Mouse (Mus musculus): ENCODE data around the gene Zfp981. TPM values are rescaled to one million over a fixed set of nuclear protein-coding genes. Genes with fewer than 3 reads are reported as not detected.
A peak's percentile ranks its signal among the peaks of the same experiment; 100 is the strongest.
"Not testable (repeated sequence)": the region's sequence is repeated elsewhere in the genome, so short reads cannot be mapped to it uniquely, and the experiment has no call there.

The Zfp981 gene
- total RNA-seq (2021), result 1.2 and 1.4 TPM in 2 replicates
- long read RNA-seq, partial matches to known transcripts, result 0 of 11 reads
- long read RNA-seq, other reads (novel, unspliced or antisense), result 11 of 11 reads

- DNase-seq, result not testable (repeated sequence)
Observed at GRCm38 (mm10) chr4:146501727-146502126, at the start of gene Zfp981. Gene Zfp981 (plus strand): TSS chr4:146502027.

- not testable (repeated sequence) for DNase-seq
Observed at GRCm38 (mm10) chr4:146452576-146452975, 49.3 kb upstream of the Zfp981 start.

- not testable (repeated sequence) for DNase-seq
Observed at GRCm38 (mm10) chr4:146454170-146454569, 47.7 kb upstream of the Zfp981 start.

- no peak for DNase-seq
Observed at GRCm38 (mm10) chr4:146454896-146455295, 46.9 kb upstream of the Zfp981 start.

- peak; percentile 15 for DNase-seq
Observed at GRCm38 (mm10) chr4:146455321-146455721, 46.5 kb upstream of the Zfp981 start.

- DNase-seq, result no peak
Observed at GRCm38 (mm10) chr4:146456061-146456726, 45.6 kb upstream of the Zfp981 start.

GRCm38 (mm10) chr4:146457126-146457525, 44.7 kb upstream of the Zfp981 start:
- DNase-seq, result no peak

GRCm38 (mm10) chr4:146457720-146458119, 44.1 kb upstream of the Zfp981 start:
- no peak for DNase-seq

GRCm38 (mm10) chr4:146459822-146460221, 42.0 kb upstream of the Zfp981 start:
- DNase-seq, result not testable (repeated sequence)

- DNase-seq, result not testable (repeated sequence)
Observed at GRCm38 (mm10) chr4:146460685-146461084, 41.1 kb upstream of the Zfp981 start.

GRCm38 (mm10) chr4:146463649-146464351, 38.0 kb upstream of the Zfp981 start:
- DNase-seq, result not testable (repeated sequence)

- not testable (repeated sequence) for DNase-seq
Observed at GRCm38 (mm10) chr4:146469984-146470383, 31.8 kb upstream of the Zfp981 start.

GRCm38 (mm10) chr4:146474181-146474580, 27.6 kb upstream of the Zfp981 start:
- DNase-seq, result not testable (repeated sequence)

- DNase-seq, result not testable (repeated sequence)
Observed at GRCm38 (mm10) chr4:146474716-146475676, 26.8 kb upstream of the Zfp981 start.

- not testable (repeated sequence) for DNase-seq
Observed at GRCm38 (mm10) chr4:146476260-146476659, 25.6 kb upstream of the Zfp981 start.

- DNase-seq, result not testable (repeated sequence)
Observed at GRCm38 (mm10) chr4:146476959-146477358, 24.9 kb upstream of the Zfp981 start.

GRCm38 (mm10) chr4:146480376-146481096, 21.3 kb upstream of the Zfp981 start:
- not testable (repeated sequence) for DNase-seq

GRCm38 (mm10) chr4:146482546-146482945, 19.3 kb upstream of the Zfp981 start:
- DNase-seq, result not testable (repeated sequence)

GRCm38 (mm10) chr4:146483571-146484280, 18.1 kb upstream of the Zfp981 start:
- DNase-seq, result not testable (repeated sequence)

GRCm38 (mm10) chr4:146484676-146485075, 17.2 kb upstream of the Zfp981 start:
- not testable (repeated sequence) for DNase-seq

Measured in adrenal gland, postnatal 25 days (tissue).